Mouse (Mus musculus) left cerebral cortex, postnatal 10 days (tissue): ENCODE measurements at regions not wholly inside any gene's neighbourhood (a gene's known extent, or its start where the extent isn't known, plus 50 kb on each side); places are given as distances from the start of the nearest gene placed in this dataset.

Experiments used
- DNase-seq, 2 experiments: peaks; one replicate each; pipeline ENCODE4 v3.0.0; 2021 to 2022; ENCODE audit warnings: low spot score in 2 of 2, mixed read lengths in 1 of 2; ENCODE audit errors: extremely low spot score in 1 of 2
- intact Hi-C: fragments of 180-260 bp; cut with DNase I; formaldehyde crosslinking; loops from one replicate; pipeline ENCODE4 v1.15.1; 2025

DNA sequence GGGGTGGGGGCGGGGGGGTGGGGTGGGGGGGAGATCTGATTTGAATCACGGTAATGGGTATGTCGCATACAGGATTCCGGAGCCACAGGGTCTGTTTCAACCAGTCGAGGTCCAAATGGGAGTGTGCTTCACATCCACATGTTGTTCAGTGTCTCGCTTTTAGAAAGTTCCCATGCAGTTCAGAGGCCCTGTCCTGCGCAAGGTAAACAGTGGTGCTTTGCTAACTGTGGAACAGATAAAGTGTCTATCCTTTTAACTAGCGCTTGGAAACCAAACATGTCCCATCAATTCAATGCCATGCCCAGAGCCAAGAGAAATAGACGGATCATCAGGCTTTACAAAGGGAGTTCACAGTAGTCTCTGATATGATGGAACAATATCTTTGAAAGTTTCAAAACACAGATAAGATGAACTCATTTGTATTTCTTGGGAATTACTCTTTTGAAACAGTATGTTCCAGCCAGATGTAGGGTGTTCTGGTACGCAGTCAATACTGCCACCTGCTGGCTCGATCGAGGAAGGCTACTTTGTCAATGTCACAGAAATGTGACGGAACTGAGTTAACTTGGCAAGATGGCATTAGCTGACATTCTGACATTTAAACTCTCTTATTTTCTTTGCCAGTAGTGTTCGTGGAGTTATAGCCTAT, 72.9 kb upstream of the Gmds start:
- peak; percentile 59 to 75 for DNase-seq
- intact Hi-C loops: loop anchor here (2.0 to 10.0 kb wide), 2 partner anchors 197 to 611 kb away; no protein-coding TSS in a partner anchor

DNA sequence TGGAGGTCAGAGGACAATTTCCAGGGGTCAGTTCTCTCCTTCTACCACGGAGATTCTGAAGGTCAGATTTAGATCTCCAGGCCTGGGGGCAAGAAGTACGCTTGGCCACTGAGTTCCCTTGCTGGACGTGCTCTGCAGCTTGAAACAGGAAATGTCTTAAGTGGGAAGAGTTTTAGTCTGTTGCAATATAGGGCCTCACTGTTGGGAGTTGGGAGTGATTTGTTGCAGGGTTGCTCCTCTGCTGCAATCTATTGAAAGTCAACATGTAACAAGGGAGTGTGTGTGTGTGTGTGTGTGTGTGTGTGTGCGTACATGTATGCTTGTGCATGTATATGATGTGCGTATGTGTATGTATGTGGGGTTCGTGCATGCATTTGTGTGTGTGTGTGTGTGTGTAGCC, 71.5 kb upstream of the Gmds start:
- intact Hi-C loops: loop anchor here (2.0 to 10.0 kb wide), 2 partner anchors 195 to 609 kb away; no protein-coding TSS in a partner anchor
- DNase-seq: no peak

DNA sequence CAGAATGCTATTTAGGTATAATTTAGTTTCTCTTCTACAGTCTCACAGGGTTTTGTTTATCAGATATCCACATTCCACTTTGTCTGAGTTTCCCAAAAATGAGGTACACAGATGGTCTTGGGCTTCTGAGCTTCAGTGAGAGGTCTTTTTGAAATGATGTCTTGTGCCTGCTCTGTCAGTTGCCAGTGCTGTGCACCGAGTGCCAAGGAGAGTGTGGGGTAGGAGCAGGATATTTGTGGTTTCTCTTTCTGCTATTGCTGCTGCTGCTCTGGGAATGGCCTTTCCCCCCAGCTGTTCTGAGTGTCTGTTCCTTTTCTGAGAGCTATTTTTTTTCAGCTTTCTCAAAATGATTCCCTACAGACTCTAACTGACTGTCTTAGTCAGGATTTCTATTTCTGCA, 60.1 kb upstream of the Gmds start:
- intact Hi-C loops: no loop called here
- DNase-seq: no peak
